Mouse (Mus musculus): ENCODE results near the gene Fras1.

The Fras1 gene

DNA sequence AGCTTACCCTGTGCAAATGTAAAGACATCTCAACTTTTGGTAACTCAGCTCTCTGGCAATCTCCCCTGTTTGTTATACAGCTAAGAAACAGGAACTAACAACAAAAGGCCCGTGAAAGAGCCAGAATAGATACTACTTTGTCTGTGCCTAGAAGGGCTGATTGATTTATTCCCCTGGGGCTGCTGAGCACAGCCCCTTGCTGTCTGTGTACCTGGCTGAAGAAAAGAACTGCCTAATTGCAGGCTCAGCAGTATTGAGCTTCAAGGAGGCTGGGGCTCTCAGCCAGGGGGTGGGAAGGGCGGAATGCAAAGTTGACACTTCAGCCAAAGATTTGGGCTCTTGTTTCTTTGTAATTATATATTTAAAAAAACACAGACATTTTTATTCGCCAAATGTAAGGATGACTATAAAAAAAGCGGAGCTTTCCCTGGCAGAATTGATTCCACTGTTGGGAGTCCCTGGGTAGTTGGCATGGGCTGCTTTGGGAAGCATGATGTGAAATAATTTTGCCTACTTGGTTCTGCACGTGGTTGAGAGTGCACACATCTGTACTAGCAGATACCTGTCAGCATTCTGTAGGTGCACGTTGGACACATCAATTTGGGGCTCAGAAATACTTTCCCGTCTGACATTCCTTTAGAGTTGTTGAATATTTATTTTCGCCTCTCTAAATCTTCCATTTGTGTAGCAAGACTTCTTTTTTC lies 31.5 kb downstream of the Fras1 start:
- DNase-seq (ENCODE audit: low spot score in 2 of 2): no peak

GRCm38 (mm10) chr5:96408291-96408690 lies 34.5 kb downstream of the Fras1 start:
- DNase-seq (ENCODE audit: low spot score in 2 of 2): no peak

- no peak for DNase-seq (ENCODE audit: low spot score in 2 of 2)
Measured at GRCm38 (mm10) chr5:96412754-96413394, 39.1 kb downstream of the Fras1 start.

- DNase-seq (ENCODE audit: low spot score in 2 of 2): no peak
Measured at GRCm38 (mm10) chr5:96417121-96417520, 43.4 kb downstream of the Fras1 start.

GRCm38 (mm10) chr5:96421550-96421949 lies 47.8 kb downstream of the Fras1 start:
- DNase-seq (ENCODE audit: low spot score in 2 of 2): no peak

- DNase-seq (ENCODE audit: low spot score in 2 of 2): no peak
Measured at GRCm38 (mm10) chr5:96422716-96423115, 49.0 kb downstream of the Fras1 start.

DNA sequence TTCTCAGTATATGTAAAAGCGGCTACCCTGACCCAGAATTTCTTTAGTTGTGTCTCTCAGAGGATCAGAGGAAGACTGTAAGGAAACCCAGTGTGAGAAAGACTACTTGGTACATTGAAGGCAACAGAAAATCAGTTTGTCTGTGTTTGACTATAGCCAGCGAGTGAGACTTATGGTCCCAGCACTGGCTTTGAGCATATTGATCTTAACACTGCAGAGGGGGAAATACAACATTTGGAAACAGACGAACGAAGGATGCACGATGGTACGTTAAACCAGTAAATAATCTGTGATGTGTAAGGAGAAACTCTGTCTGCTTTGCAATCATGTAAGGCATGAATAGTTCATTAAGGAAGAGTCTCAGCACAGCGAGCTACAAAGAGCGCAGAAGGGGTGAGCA lies 51.6 kb downstream of the Fras1 start:
- DNase-seq (ENCODE audit: low spot score in 2 of 2): no peak

- no peak for DNase-seq (ENCODE audit: low spot score in 2 of 2)
Measured at GRCm38 (mm10) chr5:96429532-96430141, 55.9 kb downstream of the Fras1 start.

- DNase-seq (ENCODE audit: low spot score in 2 of 2): no peak
Measured at GRCm38 (mm10) chr5:96437870-96438269, 64.1 kb downstream of the Fras1 start.

GRCm38 (mm10) chr5:96439811-96440210 lies 66.1 kb downstream of the Fras1 start:
- no peak for DNase-seq (ENCODE audit: low spot score in 2 of 2)

DNA sequence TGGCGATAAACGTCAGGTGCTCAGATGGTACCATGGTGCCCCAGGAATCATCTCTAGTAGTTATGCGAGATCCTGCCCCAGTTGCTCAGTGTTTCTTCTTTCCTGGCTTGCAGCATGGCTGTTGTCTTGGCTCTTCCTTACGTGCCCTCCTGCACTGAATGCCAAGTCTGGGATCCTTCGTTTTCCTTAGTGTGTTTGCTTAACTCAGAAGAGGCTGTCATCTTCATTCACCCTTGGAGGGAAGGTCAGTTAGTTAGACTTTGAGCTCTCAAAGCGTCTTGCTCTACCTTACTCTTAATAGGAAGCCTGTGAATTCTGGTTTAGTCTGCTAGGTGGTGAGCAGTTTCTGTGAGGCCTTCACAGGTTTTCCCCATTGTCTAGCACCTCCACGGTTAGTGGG lies 73.7 kb downstream of the Fras1 start:
- no peak for DNase-seq (ENCODE audit: low spot score in 2 of 2)

GRCm38 (mm10) chr5:96452027-96452426 lies 78.3 kb downstream of the Fras1 start:
- DNase-seq (ENCODE audit: low spot score in 2 of 2): no peak

DNA sequence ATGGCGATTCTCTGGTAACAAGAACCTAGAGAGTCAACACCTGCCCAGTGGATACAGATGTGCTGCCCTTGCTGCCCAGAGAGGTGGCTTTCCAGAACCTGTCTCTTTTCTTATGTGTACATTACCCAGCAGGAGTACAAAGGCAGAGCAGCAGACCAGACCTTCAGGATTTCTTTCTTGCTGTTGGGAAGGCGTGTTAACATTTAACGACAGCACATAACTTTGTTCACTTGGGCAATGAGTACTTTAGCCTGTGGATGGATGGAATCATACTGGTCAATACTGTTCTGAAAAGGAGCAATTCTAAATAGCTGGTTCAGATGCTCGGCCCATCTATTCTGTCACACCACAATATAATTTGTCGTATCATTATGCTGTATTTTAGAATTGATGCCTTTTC lies 79.6 kb downstream of the Fras1 start:
- DNase-seq (ENCODE audit: low spot score in 2 of 2): no peak

GRCm38 (mm10) chr5:96454422-96454821 lies 80.7 kb downstream of the Fras1 start:
- DNase-seq (ENCODE audit: low spot score in 2 of 2): no peak

- DNase-seq (ENCODE audit: low spot score in 2 of 2): no peak
Measured at GRCm38 (mm10) chr5:96455241-96455640, 81.5 kb downstream of the Fras1 start.

- no peak for DNase-seq (ENCODE audit: low spot score in 2 of 2)
Measured at GRCm38 (mm10) chr5:96457436-96457958, 83.7 kb downstream of the Fras1 start.

DNA sequence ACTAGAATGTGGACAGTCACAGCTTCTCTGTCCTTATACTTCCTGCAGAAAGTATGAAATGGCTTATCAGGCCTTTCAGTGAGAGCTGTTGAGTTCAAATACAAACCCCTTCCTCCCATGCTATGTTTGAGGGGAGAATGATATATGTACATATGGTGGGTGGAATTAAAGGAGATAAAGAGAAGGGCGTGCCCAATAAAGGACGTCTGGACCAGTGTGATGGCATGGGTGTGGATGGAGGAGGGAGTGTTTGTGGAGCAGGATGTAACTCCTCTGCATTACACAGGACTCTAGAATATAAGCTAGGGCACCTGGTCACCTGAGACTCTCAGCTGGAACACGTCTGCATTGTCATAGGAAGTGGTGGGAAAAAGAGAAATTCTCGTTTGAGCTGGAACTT lies 85.8 kb downstream of the Fras1 start:
- DNase-seq (ENCODE audit: low spot score in 2 of 2): no peak

- DNase-seq (ENCODE audit: low spot score in 2 of 2): no peak
Measured at GRCm38 (mm10) chr5:96462197-96462596, 88.4 kb downstream of the Fras1 start.

GRCm38 (mm10) chr5:96466461-96466860 lies 92.7 kb downstream of the Fras1 start:
- no peak for DNase-seq (ENCODE audit: low spot score in 2 of 2)

- DNase-seq (ENCODE audit: low spot score in 2 of 2): no peak
Measured at GRCm38 (mm10) chr5:96471995-96472394, 98.2 kb downstream of the Fras1 start.

- no peak for DNase-seq (ENCODE audit: low spot score in 2 of 2)
Measured at GRCm38 (mm10) chr5:96475488-96475887, 101.7 kb downstream of the Fras1 start.

DNA sequence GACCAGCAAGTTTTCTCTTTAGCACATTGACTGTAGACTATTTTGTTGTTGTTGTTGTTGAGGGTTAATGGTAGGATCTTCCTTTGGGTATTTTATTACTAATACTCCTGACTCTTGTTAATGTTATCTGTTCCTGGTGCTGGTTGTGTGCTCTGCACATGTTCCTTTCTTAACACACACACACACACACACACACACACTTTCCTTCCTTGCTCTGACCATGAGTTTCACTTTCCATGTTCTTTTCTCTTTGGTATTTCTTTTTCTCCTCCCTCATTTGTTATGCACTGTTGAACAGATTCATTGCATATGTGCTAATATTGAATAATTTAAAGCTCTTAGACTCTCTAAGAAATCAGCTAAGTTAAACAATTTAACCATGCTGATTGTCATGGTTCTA lies 105.2 kb downstream of the Fras1 start:
- no peak for DNase-seq (ENCODE audit: low spot score in 2 of 2)

DNA sequence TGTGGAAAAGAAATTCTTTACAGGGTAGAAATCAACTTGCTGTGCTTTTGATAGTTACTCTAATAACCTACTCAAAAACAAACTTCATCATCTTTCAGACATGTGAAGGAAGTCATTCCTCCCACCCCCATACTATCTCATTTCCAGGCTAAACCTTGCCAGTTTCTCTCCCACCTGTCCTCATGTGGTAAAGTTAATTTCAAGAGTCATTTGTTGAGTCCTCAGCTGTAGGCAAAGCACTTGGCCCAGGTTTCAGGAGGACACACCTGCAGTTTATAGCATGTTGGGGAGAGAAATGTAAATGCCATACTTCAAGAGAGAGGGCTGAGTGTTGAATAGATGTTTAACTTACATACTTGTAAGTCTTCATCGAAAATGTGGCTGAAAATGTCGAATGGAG lies 107.4 kb downstream of the Fras1 start:
- no peak for DNase-seq (ENCODE audit: low spot score in 2 of 2)

Measured in spleen, postnatal 14 days (tissue).